Mouse (Mus musculus): Measurements from ENCODE around the gene Cdk5r1.

The Cdk5r1 gene

DNA sequence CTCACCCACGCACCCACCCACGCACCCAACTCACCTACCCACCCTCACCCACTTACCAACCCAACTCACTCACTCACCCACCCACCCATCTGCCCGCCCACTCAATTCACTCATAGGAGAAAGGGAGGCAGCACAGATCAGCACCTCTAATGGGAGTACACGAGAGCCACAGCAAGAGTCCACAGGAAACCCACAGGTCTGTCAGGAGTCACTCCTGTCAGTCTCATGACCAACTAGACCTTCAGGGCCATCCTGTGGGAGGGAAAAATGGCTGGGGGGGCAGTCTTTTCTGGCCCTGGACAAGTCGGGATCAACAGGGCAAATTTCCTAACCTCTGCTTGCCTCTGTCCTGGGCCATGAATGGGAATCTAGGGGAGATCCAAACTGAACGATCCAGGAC, 31.0 kb downstream of the Cdk5r1 start:
- TF ChIP-seq GATA4 (IDR thresholded peaks at IDR 0.05; ENCODE audit: insufficient replicate concordance, low read length) = no peak

DNA sequence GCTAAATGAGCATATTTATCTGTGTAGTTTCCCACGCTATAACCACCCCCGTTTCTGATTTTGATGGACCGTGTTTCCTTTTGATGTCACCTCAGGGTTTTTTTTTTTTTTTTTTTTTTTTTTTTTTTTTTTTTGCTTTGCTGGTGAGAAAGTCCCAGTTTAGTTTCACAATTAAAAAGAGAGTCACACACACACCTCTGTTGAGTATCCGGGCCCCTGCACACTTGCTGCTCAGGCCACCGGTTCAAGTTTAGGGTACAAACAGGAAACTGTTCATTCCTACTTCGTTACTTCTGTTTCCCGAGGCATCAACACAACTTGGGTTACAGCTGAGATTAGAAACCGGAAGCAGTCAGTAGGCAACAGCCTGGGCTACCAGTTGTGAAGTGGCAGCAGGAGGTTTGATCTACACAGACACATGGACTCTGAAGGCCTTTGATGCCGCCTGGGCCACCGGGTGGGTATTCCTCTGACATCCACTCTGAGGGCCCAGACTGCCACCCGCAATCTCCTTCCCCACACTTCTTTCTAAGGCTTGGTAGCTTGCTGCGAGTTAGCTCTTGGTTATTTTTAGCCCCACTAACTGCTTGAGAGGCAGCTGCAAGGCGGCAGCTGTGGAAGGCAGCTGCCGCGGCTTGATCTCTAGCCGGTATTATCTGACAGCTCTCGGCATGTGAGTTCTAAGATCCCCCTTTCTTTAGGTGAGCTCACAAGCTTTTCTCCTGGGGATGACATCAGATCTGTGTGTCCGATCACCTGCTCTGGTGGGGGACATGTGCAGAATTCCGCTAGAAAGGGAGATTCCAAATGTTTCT, 31.7 kb downstream of the Cdk5r1 start:
- TF ChIP-seq GATA4 (IDR thresholded peaks at IDR 0.05; ENCODE audit: insufficient replicate concordance, low read length) = no peak

DNA sequence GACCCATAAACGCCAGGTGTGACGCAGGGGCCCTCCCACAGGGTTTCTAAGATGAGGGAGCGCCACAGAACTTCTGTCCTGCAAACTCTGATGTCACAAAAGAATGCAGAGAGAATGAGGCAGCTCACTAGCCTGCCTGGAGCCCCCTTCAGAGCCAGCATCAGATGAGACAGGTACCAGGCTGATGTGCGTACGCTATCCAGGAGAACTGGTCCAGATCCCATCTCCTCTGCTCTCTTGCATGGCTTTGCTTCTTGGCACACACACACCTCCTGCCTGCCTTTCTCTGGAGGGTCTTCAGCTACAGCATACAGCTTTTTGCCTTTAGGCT, 32.3 kb downstream of the Cdk5r1 start:
- no peak for TF ChIP-seq GATA4 (IDR thresholded peaks at IDR 0.05; ENCODE audit: insufficient replicate concordance, low read length)

DNA sequence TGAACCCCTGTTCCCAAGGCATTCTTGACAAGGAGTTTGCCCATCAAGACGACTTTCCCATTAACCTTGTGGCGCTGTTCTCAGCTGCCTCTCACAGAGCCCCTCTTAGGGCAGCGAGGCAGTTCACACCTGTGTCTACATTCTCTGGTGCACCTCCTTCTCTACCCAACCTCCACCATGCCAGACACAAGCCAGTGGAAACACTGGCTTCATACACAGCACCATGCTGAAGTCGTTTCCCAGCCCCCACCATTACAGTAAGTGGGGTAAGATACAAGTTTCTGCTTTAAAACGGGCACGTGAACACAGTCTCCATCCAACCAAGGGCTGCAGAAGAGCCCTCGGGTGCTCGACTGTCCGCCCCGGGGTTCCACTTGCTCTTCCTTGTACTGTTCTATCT, 33.3 kb downstream of the Cdk5r1 start:
- no peak for TF ChIP-seq GATA4 (IDR thresholded peaks at IDR 0.05; ENCODE audit: insufficient replicate concordance, low read length)

DNA sequence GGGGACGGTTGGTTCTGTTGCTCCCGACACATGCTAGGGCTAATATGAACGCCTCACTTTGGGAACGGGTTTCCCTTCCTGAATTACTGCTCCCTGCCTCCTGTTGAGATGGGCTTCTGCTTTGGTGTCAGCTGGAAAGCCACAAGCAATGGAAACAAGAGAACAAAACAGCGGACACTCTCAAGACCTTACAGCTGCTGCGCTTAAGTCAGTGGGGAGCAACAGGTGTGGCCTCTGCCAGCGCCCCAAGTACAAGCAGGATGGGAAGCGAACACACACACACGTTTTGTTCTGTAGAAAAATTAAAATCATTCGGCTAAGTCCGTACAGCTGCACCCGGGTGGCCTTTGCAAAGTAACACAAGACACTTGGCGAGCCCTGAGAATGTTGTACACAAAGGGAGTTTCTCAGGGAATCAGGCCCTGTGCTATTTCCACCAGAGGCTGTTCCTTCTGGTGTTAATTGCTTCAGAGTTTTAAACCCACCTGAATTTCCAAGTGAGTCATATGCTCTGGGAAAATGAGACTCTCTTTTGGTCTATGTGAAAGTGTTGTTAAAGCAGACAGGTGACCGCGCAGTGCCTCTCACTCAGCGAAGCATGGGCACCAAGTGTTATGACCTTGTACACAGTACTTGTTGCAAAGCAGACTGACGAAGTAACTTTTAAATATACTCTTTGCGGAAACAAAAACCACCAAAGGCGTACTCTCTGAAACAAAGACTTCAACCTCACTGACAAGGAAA, 35.7 kb downstream of the Cdk5r1 start:
- TF ChIP-seq GATA4 (IDR thresholded peaks at IDR 0.05; ENCODE audit: insufficient replicate concordance, low read length) = no peak

DNA sequence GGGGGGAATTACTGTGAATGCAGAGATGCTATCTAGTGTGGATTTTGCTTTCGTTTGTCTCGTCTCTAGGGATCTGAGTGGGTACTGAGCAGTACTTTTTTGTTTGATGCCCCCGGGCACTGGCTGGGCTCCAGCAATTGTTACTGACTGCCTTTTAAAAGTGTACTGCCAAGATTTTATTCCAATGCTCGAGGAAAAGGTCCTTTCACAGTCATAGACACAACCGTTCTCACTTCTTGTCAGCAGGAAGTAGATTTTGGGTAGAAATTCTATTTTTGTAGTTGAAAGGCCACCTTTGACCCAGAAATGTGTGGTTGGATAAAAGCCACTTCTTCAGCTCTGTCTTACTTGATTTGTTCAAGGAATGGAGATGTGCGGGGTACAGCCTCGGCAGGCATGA, 37.0 kb downstream of the Cdk5r1 start:
- no peak for TF ChIP-seq GATA4 (IDR thresholded peaks at IDR 0.05; ENCODE audit: insufficient replicate concordance, low read length)

DNA sequence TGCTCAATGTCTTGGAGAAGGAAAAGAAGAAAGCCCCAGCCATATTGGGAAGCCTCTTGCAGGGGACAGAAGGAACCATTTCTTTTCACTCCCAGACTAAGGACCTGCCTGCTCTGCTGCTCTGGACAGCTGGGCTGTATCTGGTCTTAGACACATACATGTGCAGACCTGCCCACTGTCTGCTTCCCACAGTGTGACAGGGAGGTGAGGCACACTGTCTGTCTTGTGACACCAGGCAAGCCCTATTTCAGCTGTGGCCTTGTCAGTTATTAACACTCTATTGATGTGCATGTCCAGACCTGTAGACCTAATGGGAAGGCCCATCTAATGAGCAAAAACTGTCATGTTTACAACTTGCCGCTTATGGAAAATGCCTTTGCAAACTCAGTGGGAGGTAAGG, 38.5 kb downstream of the Cdk5r1 start:
- no peak for TF ChIP-seq GATA4 (IDR thresholded peaks at IDR 0.05; ENCODE audit: insufficient replicate concordance, low read length)

DNA sequence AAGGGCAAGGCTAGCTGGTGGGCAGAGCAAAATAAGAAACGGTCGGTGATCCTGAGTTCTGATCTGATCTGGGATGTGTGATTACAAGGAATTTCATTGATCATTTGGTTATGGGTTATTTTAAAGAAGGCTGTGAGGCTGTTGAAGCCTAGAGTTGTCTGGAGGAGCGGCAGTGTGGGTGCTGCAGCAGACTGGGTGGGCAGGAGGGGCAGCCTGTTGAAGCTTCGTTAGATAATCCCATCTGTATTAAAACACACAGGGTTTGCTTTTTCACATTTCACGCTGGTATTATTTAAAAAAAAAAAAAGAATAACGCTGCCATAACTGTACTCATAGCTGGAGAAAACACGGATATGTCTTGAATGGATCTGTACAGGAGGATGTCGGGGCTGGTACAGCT, 39.1 kb downstream of the Cdk5r1 start:
- no peak for TF ChIP-seq GATA4 (IDR thresholded peaks at IDR 0.05; ENCODE audit: insufficient replicate concordance, low read length)

DNA sequence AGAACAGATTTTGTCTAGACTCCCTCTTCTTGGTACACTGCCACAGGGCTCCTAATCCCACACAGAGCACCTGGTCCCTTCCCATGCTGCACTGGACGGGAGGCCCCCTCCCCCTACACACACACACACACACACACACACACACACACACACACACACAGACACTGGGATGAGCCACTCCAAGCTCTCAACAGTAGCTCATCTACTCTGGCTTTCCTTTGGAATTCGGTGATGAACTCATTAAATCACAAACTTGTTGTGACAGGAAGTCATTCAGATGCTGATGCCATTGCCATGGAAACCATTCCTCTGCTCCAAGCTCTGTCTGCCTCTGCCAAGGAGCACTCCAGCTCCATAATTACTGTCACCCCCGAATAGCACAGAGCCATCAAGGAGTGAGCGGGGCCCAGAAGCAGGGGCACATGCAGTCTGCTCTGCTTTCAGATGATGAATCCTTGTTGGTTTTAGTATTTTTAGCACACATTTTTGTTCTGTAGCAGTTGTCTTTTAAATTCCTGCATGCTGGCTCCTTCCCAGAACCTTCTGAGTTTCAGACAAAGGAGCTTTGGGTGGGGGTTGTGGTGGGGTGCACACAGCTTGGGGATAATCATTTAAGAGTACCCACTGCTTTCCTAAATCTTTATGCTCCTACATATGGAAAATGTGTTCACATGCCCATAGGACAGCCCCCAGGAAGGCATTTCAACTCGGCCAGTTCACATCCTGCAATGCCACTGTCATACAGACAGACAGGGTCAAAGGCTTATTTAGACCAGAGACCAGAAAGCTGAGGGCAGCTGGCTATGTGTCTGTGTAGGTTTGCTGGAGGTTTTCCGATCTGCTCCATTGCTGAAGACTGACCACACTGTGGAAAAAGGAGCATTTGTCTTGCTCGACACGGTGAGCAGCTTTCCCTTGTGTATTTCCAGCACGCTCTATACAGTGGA, 41.9 kb downstream of the Cdk5r1 start:
- TF ChIP-seq GATA4 (IDR thresholded peaks at IDR 0.05; ENCODE audit: insufficient replicate concordance, low read length) = no peak

DNA sequence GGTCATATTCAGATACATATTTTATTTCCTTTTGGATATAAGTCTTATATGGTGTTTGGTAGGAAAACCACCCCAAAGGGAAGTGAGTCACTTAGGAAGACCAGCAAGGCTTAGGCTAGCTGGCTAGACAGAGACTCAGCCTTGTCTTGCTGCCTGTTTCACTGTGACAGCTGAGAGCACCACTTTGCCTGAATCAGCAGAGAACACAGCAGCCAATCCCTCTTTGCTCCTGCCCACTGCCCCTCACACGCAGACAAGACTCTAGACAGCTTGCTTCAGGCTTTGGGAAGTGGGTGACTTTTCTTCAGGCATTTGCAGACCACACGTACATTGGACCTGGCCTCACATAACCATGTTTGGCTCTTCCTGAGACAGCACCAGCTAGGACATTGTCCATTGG, 44.3 kb downstream of the Cdk5r1 start:
- TF ChIP-seq GATA4 (IDR thresholded peaks at IDR 0.05; ENCODE audit: insufficient replicate concordance, low read length) = no peak

DNA sequence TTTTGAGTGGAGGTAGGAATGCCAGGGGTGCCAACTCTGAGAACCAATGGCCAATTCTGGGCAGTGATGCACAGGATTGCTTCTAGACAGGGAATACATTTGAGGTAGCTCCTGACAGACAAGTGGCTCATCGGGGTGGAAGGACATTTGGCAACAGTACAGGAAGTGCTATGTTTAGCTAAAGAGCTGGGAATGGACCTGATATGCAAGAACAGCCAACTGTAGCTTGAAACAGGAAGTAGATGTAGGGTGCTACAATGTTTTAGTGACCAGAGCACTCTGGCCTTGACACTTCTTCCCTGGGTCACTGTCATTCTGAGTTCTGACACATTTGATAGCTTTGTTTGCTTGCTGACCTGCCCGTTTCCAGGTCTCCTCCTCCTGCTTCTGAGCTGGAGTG, 46.0 kb downstream of the Cdk5r1 start:
- TF ChIP-seq GATA4 (IDR thresholded peaks at IDR 0.05; ENCODE audit: insufficient replicate concordance, low read length) = peak; percentile 82

DNA sequence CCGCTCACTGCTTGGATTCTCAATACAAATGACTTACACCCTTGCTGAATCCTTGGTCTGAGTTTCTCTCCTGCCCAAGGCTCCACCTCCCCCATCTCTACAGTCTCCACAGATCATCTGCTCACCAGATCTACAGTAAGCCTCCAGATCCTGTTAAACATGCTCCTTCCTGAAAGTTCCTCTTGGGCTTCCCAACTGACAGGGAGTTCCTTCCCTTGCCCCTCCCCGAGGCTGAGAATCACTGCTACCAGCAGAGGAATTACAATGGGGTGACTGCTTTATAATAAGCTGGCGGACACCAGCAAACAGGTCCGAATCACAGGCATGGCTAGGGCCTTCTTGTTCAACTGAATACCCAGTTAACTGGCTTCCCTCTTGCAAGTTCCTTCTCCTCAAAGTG, 46.6 kb downstream of the Cdk5r1 start:
- TF ChIP-seq GATA4 (IDR thresholded peaks at IDR 0.05; ENCODE audit: insufficient replicate concordance, low read length) = no peak

DNA sequence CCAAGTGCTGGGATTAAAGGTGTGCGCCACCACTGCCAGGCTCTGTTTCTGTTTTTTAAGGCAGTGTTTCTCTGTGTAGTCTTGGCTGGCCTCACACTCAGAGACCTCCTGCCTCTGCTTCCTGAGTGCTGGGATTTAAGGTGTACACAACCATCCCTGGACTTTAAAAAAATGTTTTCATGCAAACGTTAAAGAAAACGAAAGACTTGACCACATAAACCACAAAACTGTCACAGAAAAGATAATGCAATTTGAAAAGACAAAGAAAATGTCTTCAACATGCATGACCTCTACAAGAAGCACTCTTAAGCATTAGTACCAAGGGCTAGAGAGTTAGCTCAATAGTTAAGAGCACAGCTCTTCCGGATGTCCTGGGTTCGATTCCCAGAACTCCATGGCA, 47.4 kb downstream of the Cdk5r1 start:
- no peak for TF ChIP-seq GATA4 (IDR thresholded peaks at IDR 0.05; ENCODE audit: insufficient replicate concordance, low read length)

DNA sequence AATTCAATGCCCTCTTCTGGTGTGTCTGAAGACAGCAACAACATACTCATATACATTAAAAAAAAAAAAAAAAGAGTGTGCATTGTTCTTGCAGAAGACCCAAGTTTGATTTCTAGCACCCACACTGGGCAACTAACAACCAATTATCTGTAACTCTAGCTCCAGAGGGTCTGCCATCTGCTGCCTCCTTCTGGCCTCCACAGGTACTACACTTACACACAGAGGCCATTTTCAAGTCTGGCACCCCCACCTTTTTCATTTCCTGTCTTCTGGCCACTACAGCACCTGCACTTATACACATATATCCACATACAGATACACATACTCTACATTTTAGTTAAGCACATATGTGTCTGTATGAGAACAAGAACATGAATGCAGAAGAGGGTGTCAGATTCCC, 50.9 kb downstream of the Cdk5r1 start:
- TF ChIP-seq GATA4 (IDR thresholded peaks at IDR 0.05; ENCODE audit: insufficient replicate concordance, low read length) = no peak

DNA sequence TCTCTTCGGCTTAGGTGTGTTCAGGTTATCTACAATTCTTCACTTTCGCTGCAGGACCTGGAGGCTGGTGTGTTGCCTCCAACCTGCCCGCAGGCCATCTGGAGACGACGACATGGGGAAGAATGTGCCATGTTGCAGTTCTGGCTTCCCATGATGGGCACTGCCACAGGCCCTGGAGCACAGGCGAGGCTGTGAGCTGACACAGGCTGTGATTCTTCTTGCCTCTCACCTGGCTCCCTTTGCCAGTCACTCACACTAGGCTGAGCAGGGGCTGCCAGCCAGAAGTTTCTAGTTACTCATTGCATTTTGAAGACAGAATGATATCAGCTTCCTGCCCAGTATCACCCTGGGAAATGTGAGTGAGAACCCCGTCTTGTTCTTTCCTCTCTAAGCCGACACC, 52.3 kb downstream of the Cdk5r1 start:
- TF ChIP-seq GATA4 (IDR thresholded peaks at IDR 0.05; ENCODE audit: insufficient replicate concordance, low read length) = no peak

Measured in liver, adult (tissue).